Mouse (Mus musculus) liver, postnatal 0 days (tissue): ENCODE measurements around the gene Nkx2-3. TPM values are rescaled to one million over a fixed set of nuclear protein-coding genes. Genes with fewer than 3 reads are reported as not detected.

Experiments used
- ATAC-seq: fragments of 200-750 bp; cut with Nextera tagmentation; 2 replicates; pipeline ENCODE4 v1.8.0; 2017; ENCODE audit warnings: mild to moderate bottlenecking, moderate library complexity
- DNase-seq: peaks from one replicate; pipeline ENCODE4 v3.0.0-alpha.2; 2016
- H3K27ac ChIP-seq: fragments of 300-500 bp; sonication (generic); 2 replicates; pipeline ENCODE4 v1.5.1; 2014; ENCODE audit warnings: antibody characterized with exemption, moderate library complexity, mild to moderate bottlenecking, low read depth
- H3K27me3 ChIP-seq: fragments of 300-500 bp; sonication (generic); 2 replicates; pipeline ENCODE4 v1.6.1; 2014; ENCODE audit warnings: low read length, control low read depth, mixed read lengths; ENCODE audit not compliant: insufficient read depth
- H3K36me3 ChIP-seq: fragments of 300-500 bp; sonication (generic); replicated peaks from 2 replicates; pipeline ENCODE4 v1.6.1; 2014; ENCODE audit warnings: mild to moderate bottlenecking, control low read depth, low read length, moderate library complexity, mixed read lengths; ENCODE audit not compliant: insufficient read depth
- H3K4me1 ChIP-seq: fragments of 300-500 bp; sonication (generic); 2 replicates; pipeline ENCODE4 v1.6.1; 2014; ENCODE audit warnings: antibody characterized with exemption, mild to moderate bottlenecking, control low read depth; ENCODE audit not compliant: insufficient read depth
- H3K4me2 ChIP-seq: fragments of 300-500 bp; sonication (generic); 2 replicates; pipeline ENCODE4 v1.6.1; 2014; ENCODE audit warnings: low read depth, mild to moderate bottlenecking, low read length, moderate library complexity, mixed read lengths
- H3K4me3 ChIP-seq: fragments of 300-500 bp; sonication (generic); 2 replicates; pipeline ENCODE4 v1.5.1; 2014; ENCODE audit warnings: low read depth, low read length
- H3K9ac ChIP-seq: fragments of 300-500 bp; sonication (generic); replicated peaks from 2 replicates; pipeline ENCODE4 v1.6.1; 2014; ENCODE audit warnings: mild to moderate bottlenecking, moderate library complexity
- H3K9me3 ChIP-seq: fragments of 300-500 bp; sonication (generic); 2 replicates; pipeline ENCODE4 v1.6.1; 2016; ENCODE audit warnings: mild to moderate bottlenecking, control low read depth, low read length, mixed read lengths
- CTCF ChIP-seq: sonication (generic); IDR thresholded peaks from 2 replicates; pipeline ENCODE4 v1.5.1; 2016; ENCODE audit warnings: antibody characterized with exemption, low read depth
- EP300 ChIP-seq: IDR thresholded peaks from 2 replicates; pipeline ENCODE4 v1.6.1; 2016; ENCODE audit warnings: antibody characterized with exemption, low read depth, mild to moderate bottlenecking
- WGBS: fragments of 180-500 bp; shearing (Covaris S2); extraction: QIAGEN DNeasy Blood & Tissue Kit; methylation state at CpG from one replicate; pipeline ENCODE4 v1.1.7; 2014; ENCODE audit not compliant: insufficient replicate concordance; 5-methylcytosine and 5-hydroxymethylcytosine counted together
- polyA plus RNA-seq: library from polyadenylated mRNA; unstranded; fragments of >200 nt; fragmentation: Nextera tagmentation; extraction: Ambion mirVana; gene quantifications from 2 replicates; pipeline ENCODE4 v1.2.1, GENCODE M21; 2015

Gene Nkx2-3
- polyA plus RNA-seq, 1 experiment from 2014 or later = 0.13 TPM

DNA sequence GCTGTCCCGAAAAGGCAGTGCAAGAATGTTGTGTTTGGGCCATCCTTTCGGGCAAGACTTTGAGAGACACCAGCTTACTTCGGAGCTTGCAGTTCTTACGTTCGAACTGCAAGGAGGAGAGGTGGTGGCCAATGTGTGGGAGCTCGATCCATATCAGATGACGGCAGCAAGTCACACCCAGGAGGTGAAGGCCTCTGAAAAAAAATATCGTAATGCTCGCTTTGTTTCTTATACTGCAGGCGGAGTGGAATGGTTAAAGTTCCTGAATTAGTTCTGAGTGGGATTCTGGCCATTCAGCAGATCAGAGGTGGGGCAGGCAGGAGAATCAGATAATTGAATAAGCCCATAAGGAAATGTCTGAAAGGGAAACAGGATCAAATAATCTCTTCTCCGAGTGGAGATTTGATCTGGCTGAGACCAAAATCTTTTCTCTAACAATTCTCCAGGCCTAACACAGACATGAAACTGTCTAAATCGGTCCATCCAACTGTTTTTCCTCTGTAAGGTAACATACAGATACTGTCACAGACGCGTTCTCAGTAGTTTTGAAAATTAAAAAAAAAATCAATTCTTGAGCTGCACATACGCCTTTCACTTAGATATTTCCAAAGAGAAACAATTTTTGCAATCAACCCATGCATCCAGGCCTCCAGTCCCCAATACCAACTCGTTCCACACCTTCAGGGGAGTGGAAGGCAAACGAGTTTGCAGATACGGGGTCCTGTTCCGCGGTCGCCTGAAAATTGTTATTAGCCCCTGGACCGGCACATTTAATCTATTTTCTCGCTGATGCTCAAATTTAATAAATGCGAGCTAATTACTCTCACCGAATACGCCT lies 1.4 kb downstream of the Nkx2-3 start:
- Histone ChIP-seq H3K36me3 (no peaks in the 10 kb centered on the region), H3K4me2 (no peak overlapping the region), H3K27me3 (peaks cover 99% of the 10 kb centered on the region), H3K4me3 (0 out of 2 replicates have a peak overlapping the region, but pooled peaks have one; percentile 24), H3K9ac (no peak overlapping the region), H3K9me3 (no peaks in the 10 kb centered on the region), H3K4me1 (no peaks in the 10 kb centered on the region; the same call in 1 of the 2 replicates), H3K27ac (no peak overlapping the region)
- TF ChIP-seq CTCF = no peak
- TF ChIP-seq EP300 = no peak
- DNase-seq (no peak), ATAC-seq (no peak)
- WGBS = 5% methylated on average over 26 of the region's 26 CpGs

DNA sequence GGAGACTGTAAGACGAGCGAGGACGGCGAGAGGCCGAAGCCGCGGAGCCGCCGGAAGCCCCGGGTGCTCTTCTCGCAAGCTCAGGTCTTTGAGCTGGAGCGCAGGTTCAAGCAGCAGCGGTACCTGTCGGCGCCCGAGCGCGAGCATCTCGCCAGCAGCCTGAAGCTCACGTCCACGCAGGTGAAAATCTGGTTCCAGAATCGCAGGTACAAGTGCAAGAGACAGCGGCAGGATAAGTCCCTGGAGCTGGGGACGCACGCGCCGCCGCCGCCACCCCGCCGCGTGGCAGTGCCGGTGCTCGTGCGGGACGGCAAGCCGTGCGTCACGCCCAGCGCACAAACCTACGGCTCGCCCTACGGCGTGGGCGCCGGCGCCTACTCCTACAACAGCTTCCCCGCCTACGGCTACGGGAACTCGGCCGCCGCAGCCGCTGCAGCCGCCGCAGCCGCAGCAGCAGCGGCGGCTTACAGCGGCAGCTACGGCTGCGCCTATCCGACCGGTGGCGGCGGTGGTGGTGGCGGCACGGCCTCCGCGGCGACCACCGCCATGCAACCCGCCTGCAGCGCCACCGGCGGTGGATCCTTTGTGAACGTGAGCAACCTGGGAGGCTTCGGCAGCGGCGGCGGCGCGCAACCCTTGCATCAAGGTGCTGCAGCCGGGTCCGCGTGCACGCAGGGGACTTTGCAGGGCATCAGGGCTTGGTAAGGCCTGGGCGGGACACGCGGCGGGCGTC lies 2.4 kb downstream of the Nkx2-3 start:
- no peak for ATAC-seq
- Histone ChIP-seq H3K36me3 (no peaks in the 10 kb centered on the region), H3K4me3 (peak overlapping the region; percentile 15), H3K4me2 (peak overlapping the region; percentile 41; the same call in 1 of the 2 replicates), H3K27ac (no peak overlapping the region), H3K27me3 (peaks cover 100% of the 10 kb centered on the region), H3K9ac (no peak overlapping the region), H3K9me3 (no peaks in the 10 kb centered on the region), H3K4me1 (no peaks in the 10 kb centered on the region; the same call in 1 of the 2 replicates)
- WGBS = 2% methylated on average over 59 of the region's 92 CpGs
- no peak for TF ChIP-seq EP300
- no peak for TF ChIP-seq CTCF
- DNase-seq = peak; percentile 20

DNA sequence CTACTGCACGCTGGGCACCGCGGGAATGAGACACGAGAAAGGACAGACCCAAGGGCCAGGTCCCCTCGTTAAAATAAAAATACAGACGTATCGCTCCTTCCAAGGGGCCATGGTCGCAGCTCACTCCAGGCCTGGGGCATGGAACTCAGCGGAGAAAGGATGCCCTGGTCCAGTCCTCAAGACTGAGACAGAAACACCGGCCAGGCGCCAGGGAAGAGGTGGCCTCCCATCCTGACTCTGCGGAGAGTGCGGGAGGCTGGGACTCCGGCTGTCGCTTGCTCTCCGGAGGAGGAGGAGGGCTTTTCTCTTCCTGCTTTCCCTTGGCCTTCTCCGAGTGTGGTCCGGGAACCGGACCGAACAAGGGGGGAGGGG lies 2.9 kb downstream of the Nkx2-3 start:
- H3K4me1 ChIP-seq = no peaks in the 10 kb centered on the region; the same call in 1 of the 2 replicates
- no peaks in the 10 kb centered on the region for H3K36me3 ChIP-seq
- ATAC-seq (no peak), DNase-seq (no peak)
- peak overlapping the region; percentile 41; the same call in 1 of the 2 replicates for H3K4me2 ChIP-seq
- no peak overlapping the region for H3K27ac ChIP-seq
- no peaks in the 10 kb centered on the region for H3K9me3 ChIP-seq
- WGBS = 1% methylated on average over 20 of the region's 20 CpGs
- no peak for TF ChIP-seq CTCF
- no peak for TF ChIP-seq EP300
- peak overlapping the region; percentile 15 for H3K4me3 ChIP-seq
- peaks cover 100% of the 10 kb centered on the region for H3K27me3 ChIP-seq
- no peak overlapping the region for H3K9ac ChIP-seq

DNA sequence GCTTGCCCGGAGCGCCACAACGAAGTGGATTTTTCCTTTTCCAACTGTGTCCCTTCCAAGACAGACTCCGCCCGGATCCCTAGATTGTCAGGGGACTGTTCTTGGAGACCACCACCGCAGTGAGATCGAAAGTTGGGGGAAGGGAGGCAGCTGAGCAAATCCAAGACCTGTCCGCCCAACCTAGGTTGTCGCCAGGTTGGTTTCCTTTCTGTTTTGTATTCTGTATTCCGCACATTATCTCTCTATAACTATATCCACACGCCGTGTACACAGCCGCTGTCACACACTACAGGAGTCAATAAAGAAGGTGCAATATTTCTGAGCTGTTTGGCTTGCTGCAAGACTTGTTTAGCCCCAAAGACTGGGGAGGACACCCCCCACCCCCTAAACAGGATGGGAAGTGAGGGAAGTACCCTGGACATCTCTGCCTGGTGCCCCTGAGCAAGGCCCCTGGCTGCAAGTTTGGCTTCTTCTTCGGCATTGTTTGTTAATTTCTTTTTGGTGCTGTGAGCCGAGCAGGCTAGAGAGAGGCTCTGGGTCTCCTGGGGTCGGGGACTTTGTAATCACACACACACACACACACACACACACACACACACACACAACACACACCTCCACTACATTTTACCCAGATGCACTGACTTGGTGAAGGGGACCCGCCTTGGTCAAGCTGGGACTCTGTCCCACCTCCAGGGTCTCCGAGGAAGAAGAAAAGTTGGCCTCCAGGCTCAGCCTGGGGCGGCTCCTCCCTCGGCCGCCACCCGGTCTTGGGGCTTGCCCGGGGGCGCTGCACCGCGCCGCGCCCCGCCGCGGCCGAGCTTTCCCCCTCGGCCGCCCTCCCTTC lies 3.7 kb downstream of the Nkx2-3 start:
- WGBS = 6% methylated on average over 26 of the region's 34 CpGs
- Histone ChIP-seq H3K4me2 (0 out of 2 replicates have a peak overlapping the region, but pooled peaks have one; percentile 41), H3K27ac (no peak overlapping the region), H3K9me3 (no peaks in the 10 kb centered on the region), H3K4me1 (no peaks in the 10 kb centered on the region; the same call in 1 of the 2 replicates), H3K9ac (no peak overlapping the region), H3K27me3 (peaks cover 98% of the 10 kb centered on the region), H3K36me3 (no peaks in the 10 kb centered on the region), H3K4me3 (no peak overlapping the region)
- DNase-seq (peak; percentile 13), ATAC-seq (no peak)
- no peak for TF ChIP-seq EP300

DNA sequence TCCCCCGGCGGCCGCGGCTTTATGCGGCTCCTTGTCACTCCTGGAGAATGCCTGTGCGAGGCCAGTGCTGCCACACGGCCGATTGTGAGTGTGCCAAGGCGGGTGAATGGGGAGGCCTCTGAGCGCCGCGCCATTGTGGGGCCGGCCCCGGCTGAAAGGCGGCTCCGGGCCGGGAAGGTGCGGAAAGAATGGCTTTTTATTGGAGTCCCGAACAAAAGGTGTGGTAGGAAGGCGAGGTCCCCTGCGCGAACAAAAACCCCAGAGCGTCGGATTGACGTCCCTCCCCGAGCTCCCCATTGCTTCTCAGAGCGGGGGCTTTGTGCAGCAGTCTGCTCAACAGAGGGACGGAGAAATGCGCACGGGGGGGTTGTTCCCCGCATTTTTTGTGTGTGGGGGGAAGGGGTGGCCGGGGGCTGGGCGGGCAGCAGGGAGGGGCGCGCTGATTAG lies 4.3 kb downstream of the Nkx2-3 start:
- Histone ChIP-seq H3K4me2 (no peak overlapping the region), H3K27me3 (peaks cover 98% of the 10 kb centered on the region), H3K4me3 (no peak overlapping the region), H3K4me1 (no peaks in the 10 kb centered on the region; the same call in 1 of the 2 replicates), H3K9me3 (no peaks in the 10 kb centered on the region), H3K27ac (no peak overlapping the region), H3K36me3 (no peaks in the 10 kb centered on the region), H3K9ac (no peak overlapping the region)
- WGBS = under 1% methylated on average over 35 of the region's 35 CpGs
- TF ChIP-seq CTCF (no peak), EP300 (no peak)
- ATAC-seq = no peak
- DNase-seq = no peak
